8 mouse cellular contexts compared by ENCODE assay signal in the genomic region with DNA sequence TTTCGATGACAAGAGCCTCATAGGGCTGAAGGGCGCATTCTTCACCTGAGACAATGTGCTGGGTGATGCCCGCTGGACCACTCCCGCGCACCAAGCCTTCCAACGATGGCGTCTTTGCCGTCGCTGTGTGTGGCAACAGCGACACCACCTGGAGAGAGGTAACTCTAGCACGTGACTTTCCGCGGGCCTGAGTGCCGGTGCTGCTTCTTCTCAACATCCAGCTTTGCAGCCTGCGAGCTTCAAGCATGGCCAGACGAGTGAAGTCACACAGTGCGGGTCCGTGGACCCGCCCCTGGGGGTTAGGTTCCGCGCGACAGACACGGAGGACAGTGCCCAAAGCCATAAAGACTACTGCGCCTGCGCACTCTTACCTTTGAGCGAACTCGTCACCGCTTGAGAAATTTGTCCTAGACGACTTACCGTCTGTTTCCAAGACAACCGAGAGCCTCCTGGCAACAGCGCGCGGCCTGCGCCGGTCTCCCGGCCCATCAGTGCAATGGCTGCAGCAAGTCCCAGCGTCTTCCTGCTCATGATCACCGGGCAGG. TPM values are rescaled to one million over a fixed set of nuclear protein-coding genes. Genes with fewer than 3 reads are reported as not detected.
DNase-seq lines count a peak whose midpoint lies in the region; ATAC-seq and TF ChIP-seq lines count a peak whose summit lies in the region.

A gene (plus strand): TSS at position 432 of the 545 bp plus-strand sequence.

- DNase-seq in G1E (ENCODE audit: low spot score) = peak; percentile 75
- peak; percentile 93 to 99 for DNase-seq in cerebellum, adult 18-20 months
- peak; percentile 95 to 98 for DNase-seq in heart, postnatal 36 days
- peak; percentile 95 to 96 for DNase-seq in layer of hippocampus, adult 2 months (ENCODE audit: low spot score in 2 of 2)
- peak; percentile 100 for DNase-seq in lung, embryonic 14.5 days
- peak; percentile 92 for DNase-seq in thymus, adult 2 months

- peak; percentile 80 for ATAC-seq in G1E (ENCODE audit: extremely low read depth, insufficient number of reproducible peaks, low FRiP score, poor library complexity, severe bottlenecking)
- ATAC-seq in forebrain, embryonic 16.5 days = peak; percentile 91
- ATAC-seq in lung, embryonic 14.5 days (ENCODE audit: insufficient read depth) = peak; percentile 92

- peak; percentile 35; the same call in 1 of the 2 replicates for TF ChIP-seq POLR2A in olfactory bulb, adult 2 months (IDR thresholded peaks at IDR 0.05; ENCODE audit: insufficient read depth, low read depth, low read length)
- no peak for TF ChIP-seq POLR2A in thymus, adult 2 months (IDR thresholded peaks at IDR 0.05; ENCODE audit: control insufficient read depth, extremely low read depth, insufficient read depth, low read length, poor library complexity)

- H3K9me3 ChIP-seq in G1E (replicated peaks) = no peaks in the 10 kb centered on the region
- no peaks in the 10 kb centered on the region for H3K9me3 ChIP-seq in forebrain, embryonic 16.5 days (ENCODE audit: control insufficient read depth, low read length)
- H3K9me3 ChIP-seq in lung, embryonic 14.5 days (ENCODE audit: low read depth, low read length) = no peaks in the 10 kb centered on the region

- H3K4me1 ChIP-seq in G1E (ENCODE audit: insufficient read depth, low read depth, low read length) = peaks cover 25% of the 10 kb centered on the region
- peaks cover 19% of the 10 kb centered on the region for H3K4me1 ChIP-seq in forebrain, embryonic 16.5 days (replicated peaks; ENCODE audit: control insufficient read depth, insufficient read depth, low read length)
- H3K4me1 ChIP-seq in lung, embryonic 14.5 days (ENCODE audit: insufficient read depth) = no peaks in the 10 kb centered on the region; the same call in 1 of the 2 replicates
- peaks cover 6% of the 10 kb centered on the region for H3K4me1 ChIP-seq in olfactory bulb, adult 2 months (ENCODE audit: control insufficient read depth, insufficient read depth, low read length)
- peaks cover 4% of the 10 kb centered on the region for H3K4me1 ChIP-seq in thymus, adult 2 months (replicated peaks; ENCODE audit: control insufficient read depth, insufficient read depth, low read length)

- under 1% methylated on average over 39 of the region's 39 CpGs for WGBS in forebrain, embryonic 16.5 days
- WGBS in lung, embryonic 14.5 days = under 1% methylated on average over 39 of the region's 39 CpGs
- under 1% methylated on average over 39 of the region's 39 CpGs for WGBS in olfactory bulb, adult 2 months
- under 1% methylated on average over 39 of the region's 39 CpGs for WGBS in thymus, adult 2 months

- peak within 1 kb of the TSS; percentile 78 for H3K4me3 ChIP-seq in G1E (ENCODE audit: low read depth, low read length)
- H3K4me3 ChIP-seq in forebrain, embryonic 16.5 days (replicated peaks; ENCODE audit: low read length) = peak within 1 kb of the TSS; percentile 72
- peak within 1 kb of the TSS; percentile 72 for H3K4me3 ChIP-seq in layer of hippocampus, adult 2 months
- peak within 1 kb of the TSS; percentile 66 for H3K4me3 ChIP-seq in lung, embryonic 14.5 days (ENCODE audit: low read depth, low read length)
- peak within 1 kb of the TSS; percentile 77 for H3K4me3 ChIP-seq in olfactory bulb, adult 2 months (ENCODE audit: insufficient read depth, low read depth, low read length)
- peak within 1 kb of the TSS; percentile 56 for H3K4me3 ChIP-seq in thymus, adult 2 months (ENCODE audit: control insufficient read depth, insufficient read depth, low read length)

- peak within 1 kb of the TSS; percentile 67 for H3K9ac ChIP-seq in forebrain, embryonic 16.5 days (replicated peaks; ENCODE audit: low read depth, low read length)
- peak within 1 kb of the TSS; percentile 65 for H3K9ac ChIP-seq in lung, embryonic 14.5 days

- intact Hi-C loops in heart, postnatal 36 days (cut with DNase I) = loop anchor here (1.0 to 5.0 kb wide), 7 partner anchors 74 to 307 kb away; a partner anchor contains a TSS

- peak; percentile 75 for TF ChIP-seq CTCF in G1E (IDR thresholded peaks at IDR 0.05; ENCODE audit: low read depth, low read length)
- TF ChIP-seq CTCF in layer of hippocampus, adult 2 months (conservative IDR thresholded peaks at IDR 0.05) = peak; percentile 94
- TF ChIP-seq CTCF in lung, embryonic 14.5 days (IDR thresholded peaks at IDR 0.05; ENCODE audit: low read depth) = peak; percentile 99
- peak; percentile 99 for TF ChIP-seq CTCF in olfactory bulb, adult 2 months (IDR thresholded peaks at IDR 0.05; ENCODE audit: insufficient read depth, low read depth, low read length)
- TF ChIP-seq CTCF in thymus, adult 2 months (IDR thresholded peaks at IDR 0.05; ENCODE audit: borderline replicate concordance, control insufficient read depth, extremely low read depth, insufficient read depth, low read length, poor library complexity) = peak; percentile 99

- H3K27me3 ChIP-seq in G1E (ENCODE audit: insufficient read depth, low read length) = 0 out of 2 replicates have a peak, but pooled peaks cover 2% of the 10 kb centered on the region
- H3K27me3 ChIP-seq in forebrain, embryonic 16.5 days (replicated peaks; ENCODE audit: control insufficient read depth, insufficient read depth, low read length) = no peaks in the 10 kb centered on the region
- H3K27me3 ChIP-seq in lung, embryonic 14.5 days (ENCODE audit: insufficient read depth, low read length) = no peaks in the 10 kb centered on the region
- H3K27me3 ChIP-seq in thymus, adult 2 months (ENCODE audit: control insufficient read depth, insufficient read depth, low read length) = no peaks in the 10 kb centered on the region

- H3K4me2 ChIP-seq in forebrain, embryonic 16.5 days (ENCODE audit: low read length) = peak within 1 kb of the TSS; percentile 66
- H3K4me2 ChIP-seq in lung, embryonic 14.5 days = peak within 1 kb of the TSS; percentile 81

- H3K36me3 ChIP-seq in G1E (replicated peaks) = peaks cover 23% of the 10 kb centered on the region
- no peaks in the 10 kb centered on the region for H3K36me3 ChIP-seq in forebrain, embryonic 16.5 days (ENCODE audit: control insufficient read depth, insufficient read depth)
- H3K36me3 ChIP-seq in lung, embryonic 14.5 days (ENCODE audit: insufficient read depth) = no peaks in the 10 kb centered on the region; the same call in 1 of the 2 replicates
- H3K36me3 ChIP-seq in thymus, adult 2 months (ENCODE audit: control insufficient read depth, insufficient read depth, low read length) = no peaks in the 10 kb centered on the region

- peak within 1 kb of the TSS; percentile 93 for H3K27ac ChIP-seq in forebrain, embryonic 16.5 days (ENCODE audit: low read length)
- peak within 1 kb of the TSS; percentile 99 for H3K27ac ChIP-seq in layer of hippocampus, adult 2 months
- peak within 1 kb of the TSS; percentile 70 for H3K27ac ChIP-seq in lung, embryonic 14.5 days (ENCODE audit: low read depth)
- H3K27ac ChIP-seq in olfactory bulb, adult 2 months (ENCODE audit: insufficient read depth, low read depth, low read length) = peak within 1 kb of the TSS; percentile 92
- no peak within 1 kb of the TSS for H3K27ac ChIP-seq in thymus, adult 2 months (ENCODE audit: control insufficient read depth, insufficient read depth, low read length)

RNA-seq across cellular contexts. Expression of the gene that starts here (rescaled TPM):
- 9.6 and 24.5 TPM in 2 replicates for total RNA-seq in G1E (2014; fragmentation: Nextera tagmentation)
- 11.2 and 22.8 TPM in 2 replicates for total RNA-seq in G1E (2017)
- 23.6 and 28.2 TPM in 2 replicates for polyA plus RNA-seq in G1E (2012)
- 32.6 and 36.1 TPM in 2 replicates for polyA plus RNA-seq in forebrain, embryonic 16.5 days (2015; fragmentation: Nextera tagmentation; extraction: Ambion mirVana)
- total RNA-seq in heart, postnatal 36 days (2021) = 1 to 10 TPM; 6.2 to 7.4 TPM
- 10 to 100 TPM; 47.4 to 47.9 TPM for total RNA-seq in layer of hippocampus, adult 2 months (2021)
- polyA plus RNA-seq in lung, embryonic 14.5 days (2014; fragmentation: Nextera tagmentation; extraction: Ambion mirVana) = 48.9 and 54.1 TPM in 2 replicates
- polyA plus RNA-seq in olfactory bulb, adult 2 months (2012; ENCODE audit: insufficient read depth, insufficient read length, low replicate concordance, missing spikeins) = not detected in 2 replicates
- polyA plus RNA-seq in thymus, adult 2 months (2012; rRNA removed) = 11.6 and 16.0 TPM in 2 replicates

Comparison
In these comparisons a context has a peak if more than half of its experiments do, and no peak if none do; other contexts are left out.
1. RNA of the gene that starts here (polyA plus RNA-seq): 48.9 to 54.1 TPM in lung, embryonic 14.5 days, 32.6 to 36.1 TPM in forebrain, embryonic 16.5 days, 23.6 to 28.2 TPM in G1E and 11.6 to 16.0 TPM in thymus, adult 2 months; not detected in olfactory bulb, adult 2 months; every median in the first group is over 10 times any median in the second.
2. Peak in every context shown above with its lines, with median percentiles within 50 percentile points of each other: ATAC-seq, DNase-seq, H3K4me3 ChIP-seq and CTCF ChIP-seq.